In genomic region chr1:91415311-91415710, GRCm38 (mm10) we compare ENCODE assay signal across 12 mouse cellular contexts. TPM values are rescaled to one million over a fixed set of nuclear protein-coding genes. Genes with fewer than 3 reads are reported as not detected.
A peak's percentile ranks its signal among the peaks of the same experiment; 100 is the strongest.
DNase-seq lines count a peak whose midpoint lies in the region; ATAC-seq lines count a peak whose summit lies in the region.
"Had no signal": no experiment of that assay in that cellular context is flagged by ENCODE, and none has a peak within 500 bp of the region (broad histone marks: within the 10 kb centered on the region; RNA-seq: fewer than 3 reads in every experiment).

No protein-coding gene starts in this region.

- ATAC-seq in megakaryocyte progenitor cell, adult 5-6 weeks (replicated peaks; ENCODE audit: poor library complexity) = no peak

- H3K4me3 ChIP-seq in midbrain, embryonic 10.5 days = peak overlapping the region; percentile 84; the same call in 1 of the 2 replicates

- 72% methylated on average over 5 of the region's 5 CpGs for WGBS in midbrain, embryonic 10.5 days

- peaks cover 25% of the 10 kb centered on the region; the same call in 1 of the 2 replicates for H3K27me3 ChIP-seq in midbrain, embryonic 10.5 days (ENCODE audit: low read depth, poor library complexity, severe bottlenecking)

- H3K4me1 ChIP-seq in midbrain, embryonic 10.5 days = peaks cover 66% of the 10 kb centered on the region

- H3K36me3 ChIP-seq in midbrain, embryonic 10.5 days = peaks cover 12% of the 10 kb centered on the region

- H3K9me3 ChIP-seq in midbrain, embryonic 10.5 days (replicated peaks) = no peaks in the 10 kb centered on the region

- H3K27ac ChIP-seq in midbrain, embryonic 10.5 days (replicated peaks) = peak overlapping the region; percentile 98
- H3K27ac ChIP-seq: macrophage had no signal

- DNase-seq in cerebellum, postnatal 14 days = peak; percentile 32 to 41
- DNase-seq in cerebellum, adult 11-12 months = no peak
- peak; percentile 61 for DNase-seq in retina, postnatal 1 day
- no peak for DNase-seq in retina, embryonic 14.5 days (ENCODE audit: low spot score)
- DNase-seq in midbrain, embryonic 10.5 days (ENCODE audit: low spot score) = no peak
- no peak for DNase-seq in urinary bladder, postnatal 36 days (ENCODE audit: low spot score in 2 of 2)
- no peak for DNase-seq in adrenal gland, adult 2 months
- DNase-seq: cerebellum, adult 18-20 months; gastrocnemius, postnatal 36 days; layer of hippocampus, adult 9-11 months had no signal

RNA-seq across cellular contexts. Expression of gene Hes6, which starts 1.5 kb away (rescaled TPM):
- polyA plus RNA-seq in midbrain, embryonic 10.5 days (2016; fragmentation: Nextera tagmentation; extraction: Ambion mirVana) = 213 and 329 TPM in 2 replicates
- 100 to 1,000 TPM; 190 to 273 TPM for total RNA-seq in adrenal gland, adult 2 months (2021)
- 252 and 309 TPM in 2 replicates for polyA plus RNA-seq in adrenal gland, adult 2 months (2012; rRNA removed)
- total RNA-seq in megakaryocyte progenitor cell, adult 5-6 weeks (2015) = 34.4 and 35.4 TPM in 2 replicates
- total RNA-seq in megakaryocyte progenitor cell, adult 5-6 weeks (2017) = 30.4 and 39.6 TPM in 2 replicates

RNA-seq across cellular contexts. Expression of gene Ilkap, which starts 16.7 kb away (rescaled TPM):
- 173 and 177 TPM in 2 replicates for polyA plus RNA-seq in midbrain, embryonic 10.5 days (2016; fragmentation: Nextera tagmentation; extraction: Ambion mirVana)
- total RNA-seq in adrenal gland, adult 2 months (2021) = 10 to 100 TPM; 88.8 to 94.7 TPM
- 121 and 122 TPM in 2 replicates for polyA plus RNA-seq in adrenal gland, adult 2 months (2012; rRNA removed)
- 71.6 and 91.4 TPM in 2 replicates for total RNA-seq in megakaryocyte progenitor cell, adult 5-6 weeks (2015)
- 120 and 137 TPM in 2 replicates for total RNA-seq in megakaryocyte progenitor cell, adult 5-6 weeks (2017)

RNA-seq across cellular contexts. Expression of gene Per2, which starts 43.8 kb away (rescaled TPM):
- polyA plus RNA-seq in midbrain, embryonic 10.5 days (2016; fragmentation: Nextera tagmentation; extraction: Ambion mirVana) = 2.5 and 4.0 TPM in 2 replicates
- total RNA-seq in adrenal gland, adult 2 months (2021) = 10 to 100 TPM; 22.2 to 68.7 TPM
- 24.7 and 40.0 TPM in 2 replicates for polyA plus RNA-seq in adrenal gland, adult 2 months (2012; rRNA removed)
- total RNA-seq in megakaryocyte progenitor cell, adult 5-6 weeks (2015) = 7.0 and 7.8 TPM in 2 replicates
- 4.0 and 4.4 TPM in 2 replicates for total RNA-seq in megakaryocyte progenitor cell, adult 5-6 weeks (2017)

RNA-seq across cellular contexts. Expression of gene Erfe, which starts 49.1 kb away (rescaled TPM):
- polyA plus RNA-seq in midbrain, embryonic 10.5 days (2016; fragmentation: Nextera tagmentation; extraction: Ambion mirVana) = 0.42 and 1.2 TPM in 2 replicates
- total RNA-seq in adrenal gland, adult 2 months (2021) = 10 to 100 TPM in 1 of 2 experiments, 1 to 10 TPM in 1; 3.7 to 16.4 TPM
- polyA plus RNA-seq in adrenal gland, adult 2 months (2012; rRNA removed) = 1.5 and 2.4 TPM in 2 replicates
- 1.7 TPM in 1 of 2 replicates, not detected in the other for total RNA-seq in megakaryocyte progenitor cell, adult 5-6 weeks (2015)
- 0.50 and 2.5 TPM in 2 replicates for total RNA-seq in megakaryocyte progenitor cell, adult 5-6 weeks (2017)
- polyA plus RNA-seq: macrophage had no signal

Comparison
In these comparisons a context has a peak if more than half of its experiments do, and no peak if none do; other contexts are left out.
1. DNase-seq: peak in cerebellum, postnatal 14 days (2 of 2) and retina, postnatal 1 day (single experiment); none in cerebellum, adult 11-12 months (single experiment), retina, embryonic 14.5 days (single experiment), midbrain, embryonic 10.5 days (single experiment), urinary bladder, postnatal 36 days (0 of 2) and adrenal gland, adult 2 months (single experiment).
2. RNA of gene Hes6, which starts 1.5 kb away (total RNA-seq): 190 to 273 TPM in adrenal gland, adult 2 months; 30.4 to 39.6 TPM in megakaryocyte progenitor cell, adult 5-6 weeks; every median in the first group is over 4 times any median in the second.